Mouse (Mus musculus) kidney, postnatal 10 days (tissue): ENCODE measurements around the gene Atxn2.
A peak's percentile ranks its signal among the peaks of the same experiment; 100 is the strongest.
"Not testable (repeated sequence)": the region's sequence is repeated elsewhere in the genome, so short reads cannot be mapped to it uniquely, and the experiment has no call there.

Experiments used
- DNase-seq: peaks from one replicate; pipeline ENCODE4 v3.0.0; 2021; ENCODE audit warnings: mixed read lengths

The Atxn2 gene

GRCm38 (mm10) chr5:121711174-121711927 is at the start of gene Atxn2:
Gene Atxn2, plus strand, starts transcription at chr5:121711337.
- peak; percentile 92 for DNase-seq

GRCm38 (mm10) chr5:121661494-121661893 is 49.6 kb upstream of the Atxn2 start:
- no peak for DNase-seq

- no peak for DNase-seq
Measured at GRCm38 (mm10) chr5:121663456-121663855, 47.7 kb upstream of the Atxn2 start.

GRCm38 (mm10) chr5:121664078-121664477 is 47.1 kb upstream of the Atxn2 start:
- no peak for DNase-seq

GRCm38 (mm10) chr5:121664971-121665370 is 46.2 kb upstream of the Atxn2 start:
- no peak for DNase-seq

GRCm38 (mm10) chr5:121667067-121667466 is 44.1 kb upstream of the Atxn2 start:
- no peak for DNase-seq

GRCm38 (mm10) chr5:121668411-121668810 is 42.7 kb upstream of the Atxn2 start:
- DNase-seq, result no peak

- DNase-seq, result peak; percentile 34
Measured at GRCm38 (mm10) chr5:121670412-121670811, 40.7 kb upstream of the Atxn2 start.

- DNase-seq, result no peak
Measured at GRCm38 (mm10) chr5:121682250-121682649, 28.9 kb upstream of the Atxn2 start.

- DNase-seq, result no peak
Measured at GRCm38 (mm10) chr5:121685495-121685894, 25.6 kb upstream of the Atxn2 start.

GRCm38 (mm10) chr5:121686113-121686898 is 24.8 kb upstream of the Atxn2 start:
- peak; percentile 31 for DNase-seq

- DNase-seq, result peak; percentile 60
Measured at GRCm38 (mm10) chr5:121690482-121691211, 20.5 kb upstream of the Atxn2 start.

GRCm38 (mm10) chr5:121691436-121691835 is 19.7 kb upstream of the Atxn2 start:
- not testable (repeated sequence) for DNase-seq

GRCm38 (mm10) chr5:121692897-121693296 is 18.2 kb upstream of the Atxn2 start:
- DNase-seq, result no peak

- DNase-seq, result no peak
Measured at GRCm38 (mm10) chr5:121696761-121697160, 14.4 kb upstream of the Atxn2 start.

GRCm38 (mm10) chr5:121699891-121700290 is 11.2 kb upstream of the Atxn2 start:
- no peak for DNase-seq

GRCm38 (mm10) chr5:121700496-121700895 is 10.6 kb upstream of the Atxn2 start:
- no peak for DNase-seq

- no peak for DNase-seq
Measured at GRCm38 (mm10) chr5:121701111-121701769, 9.9 kb upstream of the Atxn2 start.

- DNase-seq, result no peak
Measured at GRCm38 (mm10) chr5:121703341-121703740, 7.8 kb upstream of the Atxn2 start.

- DNase-seq, result no peak
Measured at GRCm38 (mm10) chr5:121704512-121705248, 6.5 kb upstream of the Atxn2 start.

- DNase-seq, result no peak
Measured at GRCm38 (mm10) chr5:121710402-121710801, 735 bp upstream of the Atxn2 start.

- DNase-seq, result no peak
Measured at GRCm38 (mm10) chr5:121710851-121711173, 325 bp upstream of the Atxn2 start.
